ENCODE assay signal across 17 mouse cellular contexts in the genomic region with DNA sequence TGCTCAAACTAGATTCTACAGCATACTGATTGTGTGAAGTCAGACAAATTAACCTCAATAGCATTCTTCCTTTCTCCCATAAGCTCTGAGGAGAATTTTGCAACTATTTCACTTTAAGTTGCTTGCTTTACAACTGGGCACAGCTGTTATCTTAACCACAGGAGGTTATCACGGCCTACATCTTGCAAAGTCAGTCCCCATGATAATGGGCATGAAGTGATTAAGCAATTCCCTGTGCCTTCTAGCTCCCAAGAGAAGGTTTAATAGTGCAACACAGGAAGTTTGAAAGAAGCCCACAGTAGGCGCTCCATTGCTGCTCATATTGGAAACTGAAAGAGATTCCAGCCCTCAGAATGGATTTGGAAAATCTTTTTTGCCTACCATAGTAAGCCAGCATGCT.
"Had no signal": no experiment of that assay in that cellular context is flagged by ENCODE, and none has a peak within 500 bp of the region (broad histone marks: within the 10 kb centered on the region; RNA-seq: fewer than 3 reads in every experiment).

No protein-coding gene starts in this region.

- H3K4me2 ChIP-seq: lung, embryonic 14.5 days; midbrain, embryonic 11.5 days; midbrain, embryonic 13.5 days; midbrain, embryonic 15.5 days; neural tube, embryonic 12.5 days had no signal

- H3K27me3 ChIP-seq: midbrain, embryonic 13.5 days; midbrain, embryonic 15.5 days; neural tube, embryonic 12.5 days had no signal

- H3K36me3 ChIP-seq: midbrain, embryonic 13.5 days; midbrain, embryonic 15.5 days; neural tube, embryonic 12.5 days had no signal

- H3K9me3 ChIP-seq: midbrain, embryonic 13.5 days; midbrain, embryonic 15.5 days; neural tube, embryonic 12.5 days had no signal

- ATAC-seq: midbrain, embryonic 13.5 days; midbrain, embryonic 15.5 days had no signal

- H3K4me1 ChIP-seq: neural tube, embryonic 12.5 days had no signal

- H3K4me3 ChIP-seq: megakaryocyte, embryonic 14.5 days; midbrain, embryonic 13.5 days; midbrain, embryonic 15.5 days; neural tube, embryonic 12.5 days had no signal

- H3K9ac ChIP-seq: liver, embryonic 14.5 days; lung, embryonic 14.5 days; midbrain, embryonic 13.5 days; midbrain, embryonic 15.5 days; neural tube, embryonic 12.5 days had no signal

- DNase-seq: lung, adult 18-20 months; lung, embryonic 14.5 days; lung, postnatal 10 days; lung, postnatal 36 days; retina, postnatal 1 day; right cerebral cortex, adult 18-20 months; spleen, adult 18-20 months; thymus, adult 18-20 months; thymus, postnatal 14 days; thymus, postnatal 36 days had no signal

- H3K27ac ChIP-seq: liver, embryonic 14.5 days; macrophage; midbrain, embryonic 13.5 days; midbrain, embryonic 15.5 days; neural tube, embryonic 12.5 days had no signal
